Mouse (Mus musculus) urinary bladder, postnatal 25 days (tissue): ENCODE measurements around the gene Ppp1r14b.

Source experiments
- DNase-seq: peaks from one replicate; pipeline ENCODE4 v3.0.0; 2022; ENCODE audit warnings: low spot score

The Ppp1r14b gene

DNA sequence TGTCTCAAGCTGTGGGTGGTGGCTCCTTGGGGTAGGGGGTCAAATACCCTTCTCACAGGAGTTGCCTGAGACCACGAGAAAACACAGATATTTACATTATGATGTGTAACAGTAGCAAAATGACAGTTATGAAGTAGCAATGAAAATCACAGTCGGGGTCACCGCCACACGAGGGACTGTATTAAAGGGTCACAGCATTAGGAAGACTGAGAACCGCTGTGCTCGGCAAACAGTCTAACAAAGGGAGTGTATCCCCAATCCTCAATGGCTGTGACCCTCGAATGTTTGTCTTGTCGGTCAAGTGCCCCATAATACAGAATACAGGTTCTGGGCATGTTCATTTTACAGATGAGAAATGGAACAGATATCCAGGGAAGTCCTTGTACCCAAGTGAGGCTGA, 19.2 kb downstream of the Ppp1r14b start:
- no peak for DNase-seq

DNA sequence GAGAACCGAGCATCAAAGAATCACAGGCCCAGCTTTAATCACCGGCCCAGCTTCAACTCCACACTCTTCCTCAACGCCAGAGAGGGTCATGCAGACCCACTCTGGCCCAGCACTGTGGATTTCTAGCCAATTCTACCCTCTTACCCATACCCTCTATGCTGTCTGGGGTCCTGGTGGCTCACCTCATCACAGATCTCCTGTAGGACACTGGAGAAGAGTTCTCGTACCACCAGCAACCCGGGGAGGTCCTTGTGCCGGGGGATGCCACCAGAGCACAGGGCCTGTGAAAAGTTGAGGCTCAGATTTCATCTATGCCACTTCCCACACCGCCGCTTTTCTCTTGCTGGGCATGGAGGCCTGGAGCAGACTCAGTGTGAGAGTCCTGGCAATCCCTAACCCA, 19.7 kb downstream of the Ppp1r14b start:
- DNase-seq, result no peak

GRCm38 (mm10) chr19:6995255-6995991, 20.7 kb downstream of the Ppp1r14b start:
- DNase-seq, result no peak

- DNase-seq, result peak; percentile 80
Observed at GRCm38 (mm10) chr19:6996006-6996405, 21.2 kb downstream of the Ppp1r14b start, which contains the start of the genes Nudt22 and Trpt1. Gene Nudt22, minus strand, starts transcription at chr19:6996117. Gene Trpt1, plus strand, starts transcription at chr19:6996131.

DNA sequence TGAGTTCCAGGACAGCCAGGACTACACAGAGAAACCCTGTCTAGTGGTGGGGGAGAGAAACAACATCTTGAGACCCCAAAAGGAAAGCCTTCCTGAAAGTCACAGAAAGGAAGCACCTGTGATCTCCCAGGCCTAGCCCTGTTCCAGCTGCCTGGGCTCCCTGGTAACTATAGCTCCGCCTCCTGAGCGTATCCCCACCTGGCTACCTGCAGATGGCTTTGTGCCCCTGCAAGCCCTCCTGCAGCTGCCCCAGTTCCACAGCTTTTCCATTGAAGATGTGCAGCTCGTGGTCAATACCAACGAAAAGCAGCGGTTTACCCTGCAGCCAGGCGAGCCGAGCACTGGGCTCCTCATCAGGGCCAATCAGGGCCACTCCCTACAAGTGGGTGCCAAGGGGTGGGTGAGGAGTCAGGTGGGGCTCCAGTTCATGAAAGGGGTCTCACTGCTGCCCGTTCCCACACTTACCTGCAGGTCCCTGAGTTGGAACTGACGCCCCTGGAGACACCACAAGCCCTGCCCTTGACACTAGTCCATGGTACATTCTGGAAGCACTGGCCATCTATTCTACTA, 23.0 kb downstream of the Ppp1r14b start:
- no peak for DNase-seq

DNA sequence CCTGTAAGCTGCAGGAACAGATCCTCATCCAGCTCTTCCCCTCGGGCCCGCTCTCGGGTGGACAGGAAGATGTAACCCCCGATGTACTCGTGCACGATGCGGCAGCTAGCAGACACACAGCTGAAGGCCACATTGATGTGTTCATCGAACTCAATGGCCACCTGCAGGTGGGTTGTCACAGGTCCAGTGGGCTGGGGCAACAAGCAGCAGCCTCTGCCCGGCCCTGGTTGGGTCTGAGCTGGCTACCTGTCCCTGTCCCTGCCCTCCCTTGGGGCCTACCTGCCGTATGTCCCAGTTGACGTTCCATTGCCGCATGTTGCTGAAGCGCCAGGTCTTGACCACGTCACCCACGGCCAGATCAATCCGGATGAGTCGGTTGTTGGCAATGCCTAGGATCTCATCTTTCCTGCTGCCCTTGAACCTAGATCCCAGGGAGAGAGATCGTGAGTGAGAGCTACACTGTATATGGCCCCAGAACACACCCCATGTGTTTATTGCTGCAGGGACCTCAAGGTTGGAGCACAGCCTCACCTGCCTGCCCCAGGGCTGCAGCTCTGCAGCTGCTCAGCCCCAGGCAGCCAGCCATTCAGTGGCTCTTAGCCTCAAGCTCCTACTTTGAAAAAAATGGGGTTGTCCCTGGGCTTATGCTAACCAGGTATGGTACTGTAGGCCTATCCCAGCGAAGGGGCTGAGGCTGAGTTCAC, 24.7 kb downstream of the Ppp1r14b start:
- DNase-seq, result no peak

DNA sequence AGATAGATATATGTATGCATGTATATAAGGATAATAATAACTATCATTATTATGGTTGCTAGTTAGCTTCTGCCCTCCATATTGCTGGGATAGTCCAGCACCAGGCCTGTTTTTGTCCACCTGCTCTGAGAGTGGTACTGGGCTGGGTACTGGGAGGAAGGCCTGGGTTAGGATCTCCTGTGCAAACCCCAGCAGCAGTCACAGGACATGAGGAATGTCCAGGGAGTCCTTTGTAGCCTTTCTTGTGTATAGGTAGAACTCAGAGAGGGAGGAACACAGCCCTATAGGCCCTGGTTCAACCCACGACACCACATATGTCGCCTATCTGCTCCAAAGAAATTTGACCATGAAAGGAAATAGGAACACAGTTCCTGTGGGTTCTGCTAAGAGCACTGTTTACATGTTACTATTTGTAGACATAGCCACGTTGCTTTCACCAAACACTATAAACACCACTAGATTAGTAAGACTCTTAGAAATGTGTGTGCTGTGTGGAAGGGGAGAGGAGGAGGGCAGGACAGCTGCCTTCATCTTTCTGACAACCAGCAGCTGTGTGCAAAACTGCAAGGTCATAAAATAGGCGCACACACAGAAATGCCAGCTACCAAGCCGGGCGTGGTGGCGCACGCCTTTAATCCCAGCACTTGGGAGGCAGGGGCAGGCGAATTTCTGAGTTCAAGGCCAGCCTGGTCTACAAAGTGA, 32.3 kb downstream of the Ppp1r14b start:
- DNase-seq, result no peak

- no peak for DNase-seq
Observed at GRCm38 (mm10) chr19:7012426-7012825, 37.7 kb downstream of the Ppp1r14b start.

- peak; percentile 38 for DNase-seq
Observed at GRCm38 (mm10) chr19:7013984-7014383, 39.2 kb downstream of the Ppp1r14b start.

DNA sequence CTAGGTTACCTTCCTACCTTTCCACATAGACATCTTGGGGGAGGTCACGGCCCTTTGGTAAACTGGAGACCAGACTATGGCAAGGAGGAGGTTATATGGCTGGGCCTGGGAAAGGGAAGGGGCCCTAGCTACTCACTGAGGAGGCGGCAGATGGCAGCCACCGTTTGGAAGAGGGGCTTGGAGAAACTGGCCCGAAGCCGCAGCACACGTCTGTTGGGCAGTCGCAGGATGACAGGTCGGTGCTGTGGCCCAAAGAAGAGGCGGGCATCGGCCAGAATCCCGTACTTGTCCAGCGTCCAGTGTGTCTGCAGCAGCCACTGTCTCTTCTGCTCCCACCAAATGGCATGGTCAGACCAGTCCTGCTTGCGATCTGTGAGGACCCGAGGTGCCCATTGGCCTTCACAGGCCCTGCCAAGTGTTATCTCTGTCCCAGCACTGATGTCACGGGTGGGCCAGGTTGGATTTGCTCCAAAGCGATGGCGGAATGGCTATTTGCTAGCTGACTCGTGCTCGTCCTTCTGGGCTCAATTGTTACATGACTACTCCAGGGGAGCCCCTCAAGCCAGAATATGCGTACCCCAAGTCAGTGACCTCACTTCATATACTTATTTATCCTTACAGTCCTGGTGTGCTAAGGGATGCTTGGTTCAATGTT, 39.8 kb downstream of the Ppp1r14b start:
- no peak for DNase-seq

DNA sequence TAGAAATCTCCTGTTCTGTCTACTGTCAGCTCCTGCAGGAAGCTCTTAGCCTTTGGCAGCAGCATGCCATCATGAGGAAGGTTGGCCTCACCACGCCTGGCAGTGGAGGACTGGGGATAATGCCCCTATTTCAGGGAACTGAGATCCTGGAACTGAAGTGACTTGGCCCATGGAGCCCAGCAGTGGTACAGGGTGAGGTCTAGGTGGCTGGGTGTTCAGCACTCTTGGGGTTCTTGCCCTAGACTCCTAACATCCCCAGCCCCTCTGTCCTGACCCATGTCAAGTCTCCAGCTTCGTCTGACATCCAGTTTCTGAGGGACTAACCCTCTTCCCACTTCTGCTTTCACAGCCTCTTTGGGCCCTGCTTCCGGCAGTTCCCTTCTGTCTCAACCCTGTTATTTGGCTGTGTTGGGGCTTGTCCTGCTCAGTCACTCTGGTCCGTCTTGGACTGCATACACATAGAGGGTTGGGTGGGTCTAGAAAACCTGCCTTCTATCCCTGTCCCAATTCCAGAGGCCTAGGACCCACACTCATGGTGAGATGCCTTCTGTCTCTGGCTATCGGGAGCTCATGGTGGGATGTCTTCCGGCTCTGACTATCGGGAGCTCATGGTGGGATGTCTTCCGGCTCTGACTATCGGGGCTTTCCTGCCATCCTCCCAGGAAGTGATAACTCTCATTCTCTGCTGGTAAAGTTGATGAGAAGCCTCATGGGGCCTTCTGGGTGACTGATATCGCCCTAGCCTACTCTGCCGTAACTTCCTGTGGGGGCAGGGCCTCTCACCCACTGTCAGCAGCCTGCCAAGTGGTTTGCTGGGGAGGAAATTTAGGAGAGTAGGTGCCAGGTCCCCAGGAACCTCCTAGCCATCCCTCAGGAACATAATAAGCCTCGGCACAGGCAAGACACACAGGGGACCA, 43.0 kb downstream of the Ppp1r14b start:
- DNase-seq, result no peak

- no peak for DNase-seq
Observed at GRCm38 (mm10) chr19:7018546-7018945, 43.8 kb downstream of the Ppp1r14b start.

DNA sequence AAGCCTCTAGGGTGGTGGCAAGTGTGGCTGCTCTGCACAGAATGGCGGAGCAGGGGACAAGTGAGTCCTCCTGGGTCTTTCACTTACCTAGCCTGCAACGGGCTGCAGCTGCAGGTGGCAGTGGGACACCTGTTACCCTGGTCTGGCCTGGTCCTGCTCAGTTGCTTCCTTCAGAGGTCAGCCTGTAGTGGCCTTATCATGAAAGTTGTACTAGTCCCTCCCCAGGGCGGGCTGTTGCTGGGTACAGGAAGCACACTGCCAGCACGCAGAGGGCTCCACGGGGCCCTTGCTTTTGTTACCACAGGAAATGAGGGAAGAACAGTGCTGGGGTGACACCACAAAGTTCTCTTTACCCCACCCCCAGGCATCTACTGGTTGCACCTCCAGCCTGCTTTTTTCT, 44.4 kb downstream of the Ppp1r14b start, which contains the start of gene Fermt3:
Fermt3 (minus strand) TSS at position 279 of the 400 bp plus-strand sequence.
- no peak for DNase-seq

DNA sequence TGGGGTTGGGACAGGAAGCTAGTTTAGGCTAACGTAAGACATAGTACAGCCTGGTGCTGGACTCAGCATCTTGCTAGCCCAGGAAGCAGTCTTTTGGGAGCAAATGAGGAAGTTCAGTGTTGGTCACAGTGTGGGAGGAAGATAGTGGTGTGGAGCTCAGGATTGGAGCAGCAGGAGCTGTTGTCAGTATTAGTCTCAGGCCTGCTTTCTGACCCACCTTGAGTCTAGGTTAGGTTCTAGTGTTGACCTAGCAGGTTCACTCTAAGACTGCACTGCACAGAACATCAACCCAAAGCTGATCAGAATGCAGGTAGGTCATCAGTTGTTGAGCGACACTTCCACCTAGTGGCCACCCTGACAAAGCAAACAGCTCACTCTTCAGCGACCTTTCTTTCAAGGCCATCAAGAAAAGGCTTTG, 45.5 kb downstream of the Ppp1r14b start:
- DNase-seq, result no peak
